Comparison of ENCODE assay signal across 29 mouse cellular contexts in the genomic region with DNA sequence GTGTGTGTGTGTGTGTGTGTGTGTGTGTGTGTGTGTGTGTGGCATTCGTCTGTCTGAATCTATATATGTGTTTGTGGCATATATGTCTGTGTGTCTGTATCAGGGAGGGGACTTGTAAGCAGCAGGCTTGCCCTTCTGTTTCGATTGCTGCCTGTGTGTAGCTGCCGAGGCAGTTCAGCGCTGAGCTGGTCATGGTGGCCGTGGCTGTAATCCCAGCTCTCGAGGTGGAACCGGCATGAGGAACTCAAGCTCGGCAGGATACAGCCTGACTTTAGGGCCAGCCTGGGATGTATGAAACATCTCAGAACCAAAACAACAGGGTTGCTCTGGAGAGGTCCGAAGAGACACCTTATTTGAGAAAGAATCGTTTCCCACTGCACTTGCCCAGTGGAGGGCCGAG. TPM values are rescaled to one million over a fixed set of nuclear protein-coding genes. Genes with fewer than 3 reads are reported as not detected.
DNase-seq lines count a peak whose midpoint lies in the region; ATAC-seq lines count a peak whose summit lies in the region.
"Had no signal": no experiment of that assay in that cellular context is flagged by ENCODE, and none has a peak within 500 bp of the region (broad histone marks: within the 10 kb centered on the region; RNA-seq: fewer than 3 reads in every experiment).

No protein-coding gene starts in this region.

- 90% methylated on average over 11 of the region's 11 CpGs for WGBS in hindbrain, embryonic 15.5 days
- 89% methylated on average over 11 of the region's 11 CpGs for WGBS in hindbrain, embryonic 14.5 days

- peaks cover 9% of the 10 kb centered on the region for H3K36me3 ChIP-seq in hindbrain, embryonic 15.5 days
- H3K36me3 ChIP-seq in hindbrain, embryonic 14.5 days (replicated peaks; ENCODE audit: control insufficient read depth, insufficient read depth) = peaks cover 31% of the 10 kb centered on the region

- H3K9ac ChIP-seq in hindbrain, embryonic 15.5 days = no peak overlapping the region
- H3K9ac ChIP-seq in hindbrain, embryonic 14.5 days = no peak overlapping the region
- H3K9ac ChIP-seq: embryonic facial prominence, embryonic 13.5 days; forebrain, embryonic 15.5 days; midbrain, embryonic 13.5 days had no signal

- H3K4me1 ChIP-seq in hindbrain, embryonic 15.5 days (replicated peaks) = peaks cover 15% of the 10 kb centered on the region
- H3K4me1 ChIP-seq in hindbrain, embryonic 14.5 days (replicated peaks; ENCODE audit: control insufficient read depth, insufficient read depth, low read length) = no peaks in the 10 kb centered on the region
- H3K4me1 ChIP-seq: embryonic facial prominence, embryonic 13.5 days had no signal

- no peak for DNase-seq in hindbrain, embryonic 14.5 days (ENCODE audit: low spot score)
- DNase-seq in brain, adult 2 months (ENCODE audit: low read depth, low spot score) = peak; percentile 72
- DNase-seq in cerebellum, adult 18-20 months = peak; percentile 43 to 50
- peak; percentile 67 to 72 for DNase-seq in cerebellum, postnatal 14 days
- no peak for DNase-seq in lung, postnatal 4 days
- no peak for DNase-seq in urinary bladder, postnatal 4 days (ENCODE audit: low spot score in 2 of 2)
- DNase-seq: adrenal gland, adult 2 months; gastrocnemius, postnatal 14 days; heart, adult 11 months; kidney, adult 2 months; right cerebral cortex, postnatal 14 days; spleen, adult 18-20 months had no signal

- no peak overlapping the region for H3K4me2 ChIP-seq in hindbrain, embryonic 15.5 days
- H3K4me2 ChIP-seq in hindbrain, embryonic 14.5 days (replicated peaks) = no peak overlapping the region
- H3K4me2 ChIP-seq: embryonic facial prominence, embryonic 13.5 days; forebrain, embryonic 15.5 days; heart, embryonic 11.5 days; midbrain, embryonic 13.5 days had no signal

- no peak overlapping the region for H3K4me3 ChIP-seq in hindbrain, embryonic 15.5 days
- no peak overlapping the region for H3K4me3 ChIP-seq in hindbrain, embryonic 14.5 days (replicated peaks; ENCODE audit: low read length)
- H3K4me3 ChIP-seq: embryonic facial prominence, embryonic 13.5 days; erythroblast, embryonic 14.5 days; forebrain, embryonic 15.5 days; left cerebral cortex, adult 2 months; midbrain, embryonic 13.5 days had no signal

- H3K9me3 ChIP-seq in hindbrain, embryonic 15.5 days = no peaks in the 10 kb centered on the region
- no peaks in the 10 kb centered on the region for H3K9me3 ChIP-seq in hindbrain, embryonic 14.5 days (ENCODE audit: control insufficient read depth, low read length)
- H3K9me3 ChIP-seq: forebrain, embryonic 15.5 days had no signal

- H3K27ac ChIP-seq in hindbrain, embryonic 15.5 days (replicated peaks) = peak overlapping the region; percentile 12; the same call in 1 of the 2 replicates
- no peak overlapping the region for H3K27ac ChIP-seq in hindbrain, embryonic 14.5 days
- H3K27ac ChIP-seq: embryonic facial prominence, embryonic 13.5 days; forebrain, embryonic 15.5 days; kidney, postnatal 0 days; left cerebral cortex, adult 2 months; midbrain, embryonic 13.5 days had no signal

- ATAC-seq in hindbrain, embryonic 15.5 days (ENCODE audit: low FRiP score, low read depth) = no peak
- no peak for ATAC-seq in hindbrain, embryonic 14.5 days (ENCODE audit: low FRiP score)
- ATAC-seq: midbrain, embryonic 13.5 days had no signal

- H3K27me3 ChIP-seq in hindbrain, embryonic 15.5 days = no peaks in the 10 kb centered on the region
- H3K27me3 ChIP-seq in hindbrain, embryonic 14.5 days (ENCODE audit: control insufficient read depth, insufficient read depth, low read length) = no peaks in the 10 kb centered on the region
- H3K27me3 ChIP-seq: embryonic facial prominence, embryonic 13.5 days; forebrain, embryonic 15.5 days; midbrain, embryonic 13.5 days had no signal

RNA-seq across cellular contexts. Expression of a gene that starts 35.3 kb away (rescaled TPM):
- 38.4 and 39.3 TPM in 2 replicates for polyA plus RNA-seq in hindbrain, embryonic 15.5 days (2015; fragmentation: Nextera tagmentation; extraction: Ambion mirVana)
- polyA plus RNA-seq in hindbrain, embryonic 14.5 days (2014; fragmentation: Nextera tagmentation; extraction: Ambion mirVana) = 19.7 and 24.3 TPM in 2 replicates
- polyA plus RNA-seq: heart, postnatal 0 days; intestine, embryonic 14.5 days; liver, embryonic 16.5 days; lung, embryonic 16.5 days; thymus, postnatal 0 days had no signal

RNA-seq across cellular contexts. Expression of a gene that starts 50.5 kb away (rescaled TPM):
- polyA plus RNA-seq in hindbrain, embryonic 15.5 days (2015; fragmentation: Nextera tagmentation; extraction: Ambion mirVana) = 0.26 TPM in 1 of 2 replicates, not detected in the other
- not detected in 2 replicates for polyA plus RNA-seq in hindbrain, embryonic 14.5 days (2014; fragmentation: Nextera tagmentation; extraction: Ambion mirVana)
- polyA plus RNA-seq: adrenal gland, adult 2 months; embryonic facial prominence, embryonic 13.5 days; erythroblast, embryonic 14.5 days; forebrain, embryonic 15.5 days; heart, embryonic 11.5 days; heart, postnatal 0 days; intestine, embryonic 14.5 days; kidney, adult 2 months; kidney, postnatal 0 days; large intestine, adult 2 months; limb, embryonic 11.5 days; liver, adult 2 months; liver, embryonic 16.5 days; lung, embryonic 16.5 days; midbrain, embryonic 13.5 days; neural tube, embryonic 11.5 days; thymus, postnatal 0 days had no signal

Comparison
In these comparisons a context has a peak if more than half of its experiments do, and no peak if none do; other contexts are left out.
1. DNase-seq: peak in brain, adult 2 months (single experiment), cerebellum, adult 18-20 months (2 of 2) and cerebellum, postnatal 14 days (2 of 2); none in hindbrain, embryonic 14.5 days (single experiment), lung, postnatal 4 days (0 of 2) and urinary bladder, postnatal 4 days (0 of 2).